Mouse (Mus musculus) megakaryocyte, embryonic 14.5 days (primary cell): ENCODE data around the gene Cyp4f39.

Experiments
- FLI1 ChIP-seq: IDR thresholded peaks from 2 replicates; pipeline ENCODE4 v1.6.1; 2012; ENCODE audit warnings: low read length, inconsistent platforms, mixed read lengths
- GATA1 ChIP-seq: IDR thresholded peaks from 3 replicates; pipeline ENCODE4 v1.6.1; 2012; ENCODE audit warnings: mixed read lengths, low read length, inconsistent platforms, borderline replicate concordance

- no peak for TF ChIP-seq GATA1
- no peak for TF ChIP-seq FLI1
Observed at GRCm38 (mm10) chr17:32536867-32537250, 84.3 kb downstream of the Cyp4f39 start.
